Mouse (Mus musculus): ENCODE data around the gene Pet100.

DNA sequence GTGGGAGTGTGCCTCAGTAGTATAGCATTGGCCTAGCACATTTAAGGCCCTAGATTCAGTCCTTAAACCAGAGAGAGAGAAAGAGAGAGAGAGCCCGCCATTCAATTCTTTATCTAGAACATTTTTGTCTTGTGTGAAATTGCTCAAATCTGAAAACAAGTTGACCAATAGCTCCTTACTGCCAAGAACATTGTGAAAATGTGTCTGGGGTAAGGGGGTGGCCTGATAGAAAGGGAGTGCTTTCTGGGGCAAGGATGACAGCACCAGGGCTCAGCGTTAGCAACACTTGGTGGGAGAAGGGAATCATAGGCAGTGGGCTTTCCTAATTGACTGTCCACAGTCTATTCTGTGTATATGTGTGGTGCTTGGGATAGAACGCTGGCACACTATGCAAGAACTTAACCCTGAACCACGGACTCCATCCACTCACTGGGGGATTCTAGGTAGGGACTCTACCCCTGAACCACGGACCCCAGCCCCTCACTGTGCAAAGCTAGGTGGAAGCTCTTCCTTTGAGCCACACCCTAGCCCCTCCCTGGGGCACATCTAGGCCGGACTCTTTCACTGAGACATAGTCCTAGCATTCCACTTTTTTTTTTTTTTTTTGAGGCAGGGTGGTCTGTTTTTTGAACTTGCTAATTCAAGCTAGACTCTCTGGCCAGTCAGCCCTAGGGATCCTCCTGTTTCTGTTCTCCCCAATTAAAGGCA lies 25.6 kb downstream of the Pet100 start:
- TF ChIP-seq CHD2 (IDR thresholded peaks at IDR 0.05; ENCODE audit: low read depth, low read length) (no peak), MAFK (IDR thresholded peaks at IDR 0.05; ENCODE audit: insufficient read depth, low read depth, low read length) (no peak), HCFC1 (IDR thresholded peaks at IDR 0.05; ENCODE audit: borderline replicate concordance, insufficient read depth, low read length) (no peak), ZC3H11A (IDR thresholded peaks at IDR 0.05; ENCODE audit: borderline replicate concordance, low read depth, low read length) (no peak)

All from ES-E14 (cell line).